Mouse (Mus musculus): ENCODE data around the gene Adgra1.

DNA sequence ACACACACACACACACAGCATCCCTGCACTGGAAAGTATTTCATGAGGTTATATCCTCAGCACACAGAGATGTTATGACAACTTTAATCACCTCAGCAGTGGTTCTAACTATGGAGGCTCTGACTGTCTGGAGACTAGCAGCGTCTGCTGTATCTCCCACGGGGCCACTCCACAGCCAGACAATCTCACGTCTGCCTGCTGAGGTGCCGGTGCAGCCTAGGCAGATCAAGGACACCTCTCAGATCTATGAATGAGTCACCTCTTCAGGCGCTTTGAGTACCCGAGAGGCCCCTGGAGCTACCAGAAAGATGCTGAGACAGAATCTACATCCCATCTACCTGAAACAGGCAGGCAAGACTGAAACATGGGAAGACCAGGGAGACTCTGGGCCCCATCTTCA, 44.6 kb downstream of the Adgra1 start:
- TF ChIP-seq CTCF (IDR thresholded peaks at IDR 0.05; ENCODE audit: low read depth) (no peak), EP300 (IDR thresholded peaks at IDR 0.05; ENCODE audit: low read depth) (no peak)

Measured in liver, postnatal 0 days (tissue).